Mouse (Mus musculus) granulocyte monocyte progenitor cell, adult 5-6 weeks (primary cell): Measurements from ENCODE around the gene Spats2l. TPM values are rescaled to one million over a fixed set of nuclear protein-coding genes. Genes with fewer than 3 reads are reported as not detected.

Source experiments
- ATAC-seq: replicated peaks from 2 replicates; pipeline ENCODE4 v1.8.0; 2016; ENCODE audit warnings: mild to moderate bottlenecking, moderate TSS enrichment, inconsistent platforms; ENCODE audit not compliant: poor library complexity, severe bottlenecking
- total RNA-seq, 2 experiments: library from RNA; stranded (forward) in 1 of 2; stranded (reverse) in 1 of 2; fragments of 200-712, 200-1000 nt in 1 of 2; fragments of >200 nt in 1 of 2; fragmentation: Nextera tagmentation in 1 of 2; gene quantifications; 2 replicates each; pipeline ENCODE4 v1.2.3; 2014 to 2017

Spats2l gene
- total RNA-seq, 2 experiments from 2014 or later, result not detected

- no peak for ATAC-seq
Measured at GRCm38 (mm10) chr1:57953586-57954375, 179.8 kb downstream of the Spats2l start.

- no peak for ATAC-seq
Measured at GRCm38 (mm10) chr1:57954376-57954765, 180.4 kb downstream of the Spats2l start.

GRCm38 (mm10) chr1:57955774-57956173, 181.8 kb downstream of the Spats2l start:
- no peak for ATAC-seq

- peak; percentile 100 for ATAC-seq
Measured at GRCm38 (mm10) chr1:57969327-57970271, 195.6 kb downstream of the Spats2l start.

- ATAC-seq, result no peak
Measured at GRCm38 (mm10) chr1:57971588-57971987, 197.6 kb downstream of the Spats2l start.

GRCm38 (mm10) chr1:57976860-57977259, 202.9 kb downstream of the Spats2l start:
- ATAC-seq, result peak; percentile 67

- ATAC-seq, result peak; percentile 27; the same call in 1 of the 2 replicates
Measured at GRCm38 (mm10) chr1:57989052-57989600, 215.2 kb downstream of the Spats2l start.

- no peak for ATAC-seq
Measured at GRCm38 (mm10) chr1:57991277-57991676, 217.3 kb downstream of the Spats2l start.

- peak; percentile 98 for ATAC-seq
Measured at GRCm38 (mm10) chr1:57995432-57996132, 221.6 kb downstream of the Spats2l start, which contains the start of gene Sgo2a. Sgo2a (plus strand) TSS chr1:57995971.

GRCm38 (mm10) chr1:57996133-57996615, 222.2 kb downstream of the Spats2l start:
- ATAC-seq, result peak; percentile 26

Other genes starting within 250 kb of the Spats2l start
- gene Sgo2a, start 221.8 kb downstream of the Spats2l start, total RNA-seq (2014; fragmentation: Nextera tagmentation), result 10.1 and 24.3 TPM in 2 replicates
- gene Sgo2a, start 221.8 kb downstream of the Spats2l start, total RNA-seq (2017), result 41.7 and 52.0 TPM in 2 replicates
- gene Kctd18, start 244.8 kb downstream of the Spats2l start, total RNA-seq (2014; fragmentation: Nextera tagmentation), result 16.9 and 25.4 TPM in 2 replicates
- 22.6 and 32.1 TPM in 2 replicates for gene Kctd18, start 244.8 kb downstream of the Spats2l start, total RNA-seq (2017)